In the genomic region with DNA sequence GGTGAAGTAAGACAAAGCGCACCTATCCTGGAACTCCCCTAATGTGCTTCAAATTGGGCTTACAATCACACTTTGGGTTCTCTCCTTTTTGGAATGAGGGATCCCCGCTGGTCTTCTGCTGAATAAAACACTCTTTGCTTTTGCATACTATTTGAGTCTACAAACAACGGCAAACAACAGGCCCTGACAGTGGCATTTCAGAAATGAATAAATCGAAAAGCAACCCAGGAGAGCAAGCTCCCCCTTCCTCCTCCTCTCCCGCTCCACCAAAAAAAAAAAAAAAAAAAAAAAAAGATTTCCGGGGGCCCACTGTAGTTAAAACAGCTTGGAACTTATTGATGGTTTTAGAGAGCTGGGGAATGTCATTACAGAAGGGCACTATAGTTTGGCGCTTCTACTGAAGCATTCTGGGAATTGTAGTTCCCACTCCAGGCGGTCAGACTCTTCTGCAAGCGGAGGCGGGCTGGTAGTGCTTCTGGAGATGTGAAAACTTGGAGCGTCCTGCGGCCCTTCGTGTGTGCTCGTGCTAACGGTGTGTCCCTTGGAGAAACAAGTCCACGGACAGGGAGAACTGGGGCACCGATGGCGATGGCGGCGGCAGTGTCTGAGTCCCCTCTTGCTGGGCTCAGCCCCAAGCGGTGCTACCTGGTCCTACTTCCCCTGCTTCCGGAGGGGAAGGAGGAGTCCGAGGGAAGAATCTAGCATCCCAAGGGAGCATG, we compare ENCODE assay signal across 8 mouse cellular contexts. TPM values are rescaled to one million over a fixed set of nuclear protein-coding genes. Genes with fewer than 3 reads are reported as not detected.
DNase-seq lines count a peak whose midpoint lies in the region; ATAC-seq and TF ChIP-seq lines count a peak whose summit lies in the region.

Gene Zfp114 (plus strand): TSS at position 443 of the 719 bp plus-strand sequence.

- peak within 1 kb of the TSS; percentile 54 for H3K4me2 ChIP-seq in hindbrain, embryonic 13.5 days
- peak within 1 kb of the TSS; percentile 59 for H3K4me2 ChIP-seq in lung, embryonic 14.5 days

- 13% methylated on average over 23 of the region's 23 CpGs for WGBS in hindbrain, embryonic 13.5 days
- 11% methylated on average over 23 of the region's 23 CpGs for WGBS in lung, embryonic 14.5 days
- 8% methylated on average over 23 of the region's 23 CpGs for WGBS in olfactory bulb, adult 2 months

- no peaks in the 10 kb centered on the region for H3K36me3 ChIP-seq in hindbrain, embryonic 13.5 days
- H3K36me3 ChIP-seq in lung, embryonic 14.5 days (ENCODE audit: insufficient read depth): no peaks in the 10 kb centered on the region

- ATAC-seq in hindbrain, embryonic 13.5 days (ENCODE audit: low FRiP score): peak; percentile 90
- ATAC-seq in lung, embryonic 14.5 days (ENCODE audit: insufficient read depth): peak; percentile 96

- H3K9me3 ChIP-seq in hindbrain, embryonic 13.5 days: no peaks in the 10 kb centered on the region
- no peaks in the 10 kb centered on the region for H3K9me3 ChIP-seq in lung, embryonic 14.5 days (ENCODE audit: low read depth, low read length)

- H3K9ac ChIP-seq in hindbrain, embryonic 13.5 days: peak within 1 kb of the TSS; percentile 75
- H3K9ac ChIP-seq in lung, embryonic 14.5 days: peak within 1 kb of the TSS; percentile 62

- H3K27ac ChIP-seq in hindbrain, embryonic 13.5 days: peak within 1 kb of the TSS; percentile 75
- peak within 1 kb of the TSS; percentile 32; the same call in 1 of the 2 replicates for H3K27ac ChIP-seq in lung, embryonic 14.5 days (ENCODE audit: low read depth)
- peak within 1 kb of the TSS; percentile 71; the same call in 1 of the 2 replicates for H3K27ac ChIP-seq in olfactory bulb, adult 2 months (ENCODE audit: insufficient read depth, low read depth, low read length)

- TF ChIP-seq POLR2A in olfactory bulb, adult 2 months (IDR thresholded peaks at IDR 0.05; ENCODE audit: insufficient read depth, low read depth, low read length): 0 out of 2 replicates have a peak, but pooled peaks have one; percentile 14

- peak within 1 kb of the TSS; percentile 58 for H3K4me3 ChIP-seq in hindbrain, embryonic 13.5 days
- H3K4me3 ChIP-seq in lung, embryonic 14.5 days (ENCODE audit: low read depth, low read length): peak within 1 kb of the TSS; percentile 53
- H3K4me3 ChIP-seq in olfactory bulb, adult 2 months (ENCODE audit: insufficient read depth, low read depth, low read length): peak within 1 kb of the TSS; percentile 93

- H3K27me3 ChIP-seq in hindbrain, embryonic 13.5 days: no peaks in the 10 kb centered on the region
- H3K27me3 ChIP-seq in lung, embryonic 14.5 days (ENCODE audit: insufficient read depth, low read length): no peaks in the 10 kb centered on the region

- DNase-seq in WW6 (ENCODE audit: low read depth, low spot score): peak; percentile 54
- DNase-seq in cerebellum, adult 9-11 months: peak; percentile 85
- DNase-seq in frontal cortex, postnatal 10 days (ENCODE audit: low spot score in 2 of 2): peak; percentile 68 to 79
- DNase-seq in layer of hippocampus, adult 9-11 months: peak; percentile 67
- DNase-seq in lung, embryonic 14.5 days: peak; percentile 88
- peak; percentile 8 to 19 for DNase-seq in thymus, postnatal 10 days (ENCODE audit: low spot score in 2 of 2)

- peak; percentile 22 for TF ChIP-seq CTCF in lung, embryonic 14.5 days (IDR thresholded peaks at IDR 0.05; ENCODE audit: low read depth)
- TF ChIP-seq CTCF in olfactory bulb, adult 2 months (IDR thresholded peaks at IDR 0.05; ENCODE audit: insufficient read depth, low read depth, low read length): no peak

- H3K4me1 ChIP-seq in hindbrain, embryonic 13.5 days (replicated peaks): peaks cover 7% of the 10 kb centered on the region
- H3K4me1 ChIP-seq in lung, embryonic 14.5 days (ENCODE audit: insufficient read depth): no peaks in the 10 kb centered on the region
- H3K4me1 ChIP-seq in olfactory bulb, adult 2 months (ENCODE audit: control insufficient read depth, insufficient read depth, low read length): no peaks in the 10 kb centered on the region

RNA-seq across cellular contexts. Expression of gene Zfp114, which starts in this region (rescaled TPM):
- 5.0 and 5.9 TPM in 2 replicates for polyA plus RNA-seq in hindbrain, embryonic 13.5 days (2015; fragmentation: Nextera tagmentation; extraction: Ambion mirVana)
- 6.7 and 8.2 TPM in 2 replicates for polyA plus RNA-seq in lung, embryonic 14.5 days (2014; fragmentation: Nextera tagmentation; extraction: Ambion mirVana)
- polyA plus RNA-seq in olfactory bulb, adult 2 months (2012; ENCODE audit: insufficient read depth, insufficient read length, low replicate concordance, missing spikeins): not detected in 2 replicates

Comparison
In these comparisons a context has a peak if more than half of its experiments do, and no peak if none do; other contexts are left out.
1. Peak in every context shown above with its lines: DNase-seq, ATAC-seq, H3K4me3 ChIP-seq and H3K27ac ChIP-seq.
2. DNase-seq: peak in every context shown above with its lines; median percentile 88 in lung, embryonic 14.5 days; 85 in cerebellum, adult 9-11 months; 74 in frontal cortex, postnatal 10 days; 67 in layer of hippocampus, adult 9-11 months; 54 in WW6; 14 in thymus, postnatal 10 days.